Mouse (Mus musculus) hindbrain, embryonic 16.5 days (tissue): ENCODE results near the gene Lepr. TPM values are rescaled to one million over a fixed set of nuclear protein-coding genes. Genes with fewer than 3 reads are reported as not detected.
"Not testable (repeated sequence)": the region's sequence is repeated elsewhere in the genome, so short reads cannot be mapped to it uniquely, and the experiment has no call there.

Source experiments
- ATAC-seq: fragments of 200-750 bp; cut with Nextera tagmentation; 2 replicates; pipeline ENCODE4 v1.8.0; 2017; ENCODE audit warnings: moderate TSS enrichment, moderate library complexity
- H3K27ac ChIP-seq: fragments of 300-500 bp; sonication (generic); 2 replicates; pipeline ENCODE4 v1.5.1; 2014; ENCODE audit warnings: low read depth, mild to moderate bottlenecking, control low read depth, low read length, moderate library complexity
- H3K27me3 ChIP-seq: fragments of 300-500 bp; sonication (generic); replicated peaks from 2 replicates; pipeline ENCODE4 v1.6.1; 2014; ENCODE audit warnings: low read length; ENCODE audit not compliant: control insufficient read depth, insufficient read depth
- H3K36me3 ChIP-seq: fragments of 300-500 bp; sonication (generic); 2 replicates; pipeline ENCODE4 v1.6.1; 2014; ENCODE audit warnings: mild to moderate bottlenecking, low read length, moderate library complexity, mixed read lengths; ENCODE audit not compliant: control insufficient read depth, insufficient read depth
- H3K4me1 ChIP-seq: fragments of 300-500 bp; sonication (generic); 2 replicates; pipeline ENCODE4 v1.6.1; 2014; ENCODE audit warnings: low read depth, low read length; ENCODE audit not compliant: control insufficient read depth, insufficient read depth
- H3K4me2 ChIP-seq: fragments of 300-500 bp; sonication (generic); 2 replicates; pipeline ENCODE4 v1.6.1; 2014; ENCODE audit warnings: mild to moderate bottlenecking, low read length, control low read depth, moderate library complexity
- H3K4me3 ChIP-seq: fragments of 300-500 bp; sonication (generic); 2 replicates; pipeline ENCODE4 v1.5.1; 2014; ENCODE audit warnings: mild to moderate bottlenecking, low read length, control low read depth, moderate library complexity
- H3K9ac ChIP-seq: fragments of 300-500 bp; sonication (generic); 2 replicates; pipeline ENCODE4 v1.6.1; 2014; ENCODE audit warnings: low read depth, mild to moderate bottlenecking, control low read depth, low read length, moderate library complexity
- H3K9me3 ChIP-seq: fragments of 300-500 bp; sonication (generic); 2 replicates; pipeline ENCODE4 v1.6.1; 2014; ENCODE audit warnings: mild to moderate bottlenecking, low read length, moderate library complexity; ENCODE audit not compliant: control insufficient read depth
- WGBS: fragments of 180-500 bp; shearing (Covaris S2); extraction: QIAGEN DNeasy Blood & Tissue Kit; methylation state at CpG from one replicate; pipeline ENCODE4 v1.1.7; 2014; 5-methylcytosine and 5-hydroxymethylcytosine counted together
- polyA plus RNA-seq: library from polyadenylated mRNA; unstranded; fragments of >200 nt; fragmentation: Nextera tagmentation; extraction: Ambion mirVana; gene quantifications from 2 replicates; pipeline ENCODE4 v1.2.1, GENCODE M21; 2015

Gene Lepr
- polyA plus RNA-seq, 1 experiment from 2014 or later: 4.1 TPM

DNA sequence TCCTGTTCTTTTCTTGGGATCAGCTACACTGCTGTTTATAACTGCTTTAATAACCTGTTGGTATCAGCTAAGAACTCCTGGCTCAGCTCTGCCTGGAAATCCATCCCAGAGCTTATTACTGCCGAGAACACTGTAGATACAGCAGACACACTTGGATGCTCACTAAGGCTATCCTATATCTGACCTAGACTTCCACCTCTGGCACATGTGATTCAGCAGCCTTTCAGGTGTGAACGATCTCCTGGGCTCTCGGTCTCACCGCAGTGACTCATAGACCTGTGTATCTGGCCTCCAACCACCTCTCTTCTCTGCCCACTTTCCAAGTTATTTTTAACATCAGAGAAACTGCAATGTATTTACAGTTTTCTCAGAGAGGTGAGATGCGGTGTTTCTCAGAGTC is 43.3 kb downstream of the Lepr start:
- 91% methylated on average over 5 of the region's 5 CpGs for WGBS
- Histone ChIP-seq H3K27ac (no peak overlapping the region), H3K9ac (no peak overlapping the region), H3K36me3 (no peaks in the 10 kb centered on the region), H3K4me1 (no peaks in the 10 kb centered on the region), H3K27me3 (no peaks in the 10 kb centered on the region), H3K4me3 (no peak overlapping the region), H3K9me3 (no peaks in the 10 kb centered on the region), H3K4me2 (no peak overlapping the region)
- no peak for ATAC-seq

- H3K27ac ChIP-seq, H3K27me3 ChIP-seq, H3K4me1 ChIP-seq, H3K4me2 ChIP-seq, H3K9me3 ChIP-seq, H3K36me3 ChIP-seq, H3K4me3 ChIP-seq, H3K9ac ChIP-seq, ATAC-seq: not testable (repeated sequence)
- WGBS: 89% methylated on average over 3 of the region's 4 CpGs
Measured at GRCm38 (mm10) chr4:101843923-101844322, 126.7 kb downstream of the Lepr start, which contains the start of gene B020004J07Rik. TSS of gene B020004J07Rik (minus strand) at chr4:101844023.

DNA sequence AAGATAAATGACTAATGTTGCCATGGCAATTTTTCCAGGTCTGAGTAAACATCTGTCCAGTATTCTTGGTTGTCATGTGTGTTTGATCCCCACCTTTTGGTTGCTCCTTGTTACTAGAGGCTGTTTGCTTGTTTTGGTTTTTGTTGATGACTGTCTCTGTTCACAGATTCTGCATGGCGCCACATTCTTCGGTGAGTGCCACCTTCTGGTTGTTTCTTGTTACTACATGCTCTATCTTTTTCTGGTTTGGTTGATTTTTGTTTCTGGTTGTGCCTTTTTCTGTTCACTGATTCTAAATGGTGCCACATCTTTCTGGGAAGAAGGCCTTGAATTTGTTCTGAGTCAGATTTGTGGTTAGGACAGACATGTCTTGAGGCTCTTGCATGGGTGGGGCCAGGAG is 133.7 kb downstream of the Lepr start:
- WGBS: 71% methylated on average over 2 of the region's 2 CpGs
- Histone ChIP-seq H3K9me3 (peaks cover 6% of the 10 kb centered on the region), H3K4me2 (no peak overlapping the region), H3K4me3 (no peak overlapping the region), H3K27me3 (no peaks in the 10 kb centered on the region), H3K27ac (no peak overlapping the region), H3K4me1 (no peaks in the 10 kb centered on the region), H3K36me3 (no peaks in the 10 kb centered on the region), H3K9ac (no peak overlapping the region)
- ATAC-seq: no peak

DNA sequence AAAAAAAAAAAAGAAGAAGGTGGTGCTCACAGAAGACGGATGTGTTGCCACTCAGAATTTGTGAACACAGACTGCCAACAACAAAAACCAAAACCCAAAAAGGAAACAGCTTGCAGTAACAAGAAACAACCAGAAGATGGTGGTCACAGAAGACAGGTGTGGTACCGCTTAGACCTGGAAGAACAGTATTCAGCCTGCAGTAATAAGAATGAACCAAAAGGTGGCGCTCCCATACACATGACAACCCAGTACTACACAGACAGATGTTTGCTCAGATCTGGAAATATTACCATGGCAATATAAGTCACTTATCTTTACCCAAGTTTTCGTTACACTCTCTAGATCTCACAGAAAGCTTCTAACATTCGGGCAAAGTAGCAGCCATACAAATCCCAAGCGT is 143.7 kb downstream of the Lepr start:
- WGBS: 52% methylated on average over 6 of the region's 6 CpGs
- no peaks in the 10 kb centered on the region for H3K36me3 ChIP-seq

GRCm38 (mm10) chr4:101862289-101862688 is 145.1 kb downstream of the Lepr start:
- Histone ChIP-seq H3K36me3 (no peaks in the 10 kb centered on the region), H3K9me3 (no peaks in the 10 kb centered on the region), H3K27me3 (no peaks in the 10 kb centered on the region), H3K4me3 (no peak overlapping the region), H3K27ac (no peak overlapping the region), H3K9ac (no peak overlapping the region), H3K4me1 (no peaks in the 10 kb centered on the region), H3K4me2 (no peak overlapping the region)
- 94% methylated on average over 6 of the region's 6 CpGs for WGBS
- no peak for ATAC-seq

More for the DNA sequence above, 143.7 kb downstream of the Lepr start:
- no peak overlapping the region for H3K9ac ChIP-seq
- H3K4me3 ChIP-seq: no peak overlapping the region
- no peak overlapping the region for H3K27ac ChIP-seq
- no peaks in the 10 kb centered on the region for H3K4me1 ChIP-seq
- no peak for ATAC-seq
- no peak overlapping the region for H3K4me2 ChIP-seq
- H3K27me3 ChIP-seq: no peaks in the 10 kb centered on the region
- no peaks in the 10 kb centered on the region for H3K9me3 ChIP-seq

Other genes starting within 250 kb of the Lepr start
- gene Dnajc6, start 220.8 kb upstream of the Lepr start, polyA plus RNA-seq: 66.1 and 68.1 TPM in 2 replicates
- gene Leprot, start 69.7 kb upstream of the Lepr start, polyA plus RNA-seq: 89.6 and 96.6 TPM in 2 replicates
- not detected in 2 replicates for gene B020004J07Rik, start 126.6 kb downstream of the Lepr start, polyA plus RNA-seq
- gene C130073F10Rik, start 176.4 kb downstream of the Lepr start, polyA plus RNA-seq: not detected in 2 replicates
- not detected in 2 replicates for gene Gm12800, start 191.7 kb downstream of the Lepr start, polyA plus RNA-seq
- gene Gm12794, start 223.0 kb downstream of the Lepr start, polyA plus RNA-seq: not detected in 2 replicates